Mouse (Mus musculus): Measurements from ENCODE around the gene Cacng5. TPM values are rescaled to one million over a fixed set of nuclear protein-coding genes. Genes with fewer than 3 reads are reported as not detected.
A peak's percentile ranks its signal among the peaks of the same experiment; 100 is the strongest.

Cacng5 gene
- 0.63 and 0.76 TPM in 2 replicates for polyA plus RNA-seq (2015; fragmentation: Nextera tagmentation; extraction: Ambion mirVana)

- peak; percentile 55 for ATAC-seq
- peak within 1 kb of the TSS; percentile 23 for H3K4me3 ChIP-seq (replicated peaks)
- H3K27me3 ChIP-seq (replicated peaks), result peaks cover 17% of the 10 kb centered on the region
- H3K4me2 ChIP-seq (replicated peaks), result peak within 1 kb of the TSS; percentile 61
- H3K27ac ChIP-seq, result no peak within 1 kb of the TSS
- H3K36me3 ChIP-seq, result no peaks in the 10 kb centered on the region
- no peaks in the 10 kb centered on the region for H3K9me3 ChIP-seq
- H3K4me1 ChIP-seq (replicated peaks), result peaks cover 6% of the 10 kb centered on the region; the same call in 1 of the 2 replicates
- WGBS, result 6% methylated on average over 36 of the region's 36 CpGs
- H3K9ac ChIP-seq, result no peak within 1 kb of the TSS
Observed at GRCm38 (mm10) chr11:107914634-107915226, at the start of gene Cacng5. Gene Cacng5, minus strand, starts transcription at chr11:107915055.

- ATAC-seq, result no peak
- H3K36me3 ChIP-seq, result peaks cover 20% of the 10 kb centered on the region
- H3K27me3 ChIP-seq (replicated peaks), result no peaks in the 10 kb centered on the region
- H3K4me2 ChIP-seq (replicated peaks), result no peak overlapping the region
- no peak overlapping the region for H3K9ac ChIP-seq
- H3K27ac ChIP-seq, result no peak overlapping the region
- WGBS, result 82% methylated on average over 13 of the region's 13 CpGs
- H3K4me3 ChIP-seq (replicated peaks), result no peak overlapping the region
- no peaks in the 10 kb centered on the region for H3K4me1 ChIP-seq (replicated peaks)
- H3K9me3 ChIP-seq, result no peaks in the 10 kb centered on the region
Observed at GRCm38 (mm10) chr11:107957566-107958350, 42.9 kb upstream of the Cacng5 start.

GRCm38 (mm10) chr11:107955191-107956062, 40.6 kb upstream of the Cacng5 start:
- Histone ChIP-seq H3K4me3 (replicated peaks) (no peak overlapping the region), H3K4me1 (replicated peaks) (no peaks in the 10 kb centered on the region), H3K9me3 (no peaks in the 10 kb centered on the region), H3K27ac (no peak overlapping the region), H3K36me3 (peaks cover 18% of the 10 kb centered on the region), H3K4me2 (replicated peaks) (no peak overlapping the region), H3K27me3 (replicated peaks) (no peaks in the 10 kb centered on the region), H3K9ac (no peak overlapping the region)
- no peak for ATAC-seq
- 71% methylated on average over 10 of the region's 10 CpGs for WGBS

- 84% methylated on average over 11 of the region's 11 CpGs for WGBS
- Histone ChIP-seq H3K9me3 (no peaks in the 10 kb centered on the region), H3K4me2 (replicated peaks) (no peak overlapping the region), H3K9ac (no peak overlapping the region), H3K4me1 (replicated peaks) (no peaks in the 10 kb centered on the region), H3K27me3 (replicated peaks) (no peaks in the 10 kb centered on the region), H3K4me3 (replicated peaks) (no peak overlapping the region), H3K27ac (no peak overlapping the region), H3K36me3 (peaks cover 8% of the 10 kb centered on the region)
- no peak for ATAC-seq
Observed at GRCm38 (mm10) chr11:107951431-107951830, 36.6 kb upstream of the Cacng5 start.

- H3K9ac ChIP-seq, result no peak overlapping the region
- no peaks in the 10 kb centered on the region for H3K27me3 ChIP-seq (replicated peaks)
- H3K4me1 ChIP-seq (replicated peaks), result no peaks in the 10 kb centered on the region
- 87% methylated on average over 4 of the region's 4 CpGs for WGBS
- H3K36me3 ChIP-seq, result peaks cover 8% of the 10 kb centered on the region
- H3K27ac ChIP-seq, result no peak overlapping the region
- H3K4me3 ChIP-seq (replicated peaks), result no peak overlapping the region
- no peak for ATAC-seq
- no peaks in the 10 kb centered on the region for H3K9me3 ChIP-seq
- H3K4me2 ChIP-seq (replicated peaks), result no peak overlapping the region
Observed at GRCm38 (mm10) chr11:107950658-107951057, 35.8 kb upstream of the Cacng5 start.

GRCm38 (mm10) chr11:107950211-107950610, 35.4 kb upstream of the Cacng5 start:
- Histone ChIP-seq H3K36me3 (peaks cover 9% of the 10 kb centered on the region), H3K9me3 (no peaks in the 10 kb centered on the region)
- 77% methylated on average over 9 of the region's 9 CpGs for WGBS

GRCm38 (mm10) chr11:107947951-107948350, 33.1 kb upstream of the Cacng5 start:
- Histone ChIP-seq H3K9me3 (no peaks in the 10 kb centered on the region), H3K36me3 (peaks cover 16% of the 10 kb centered on the region), H3K27ac (no peak overlapping the region), H3K27me3 (replicated peaks) (no peaks in the 10 kb centered on the region), H3K4me1 (replicated peaks) (no peaks in the 10 kb centered on the region), H3K9ac (no peak overlapping the region), H3K4me3 (replicated peaks) (no peak overlapping the region), H3K4me2 (replicated peaks) (no peak overlapping the region)
- ATAC-seq, result no peak
- WGBS, result 95% methylated on average over 1 of the region's 1 CpGs

More at GRCm38 (mm10) chr11:107950211-107950610, 35.4 kb upstream of the Cacng5 start:
- no peak overlapping the region for H3K27ac ChIP-seq
- ATAC-seq, result no peak
- H3K9ac ChIP-seq, result no peak overlapping the region
- no peaks in the 10 kb centered on the region for H3K27me3 ChIP-seq (replicated peaks)
- no peaks in the 10 kb centered on the region for H3K4me1 ChIP-seq (replicated peaks)
- H3K4me2 ChIP-seq (replicated peaks), result no peak overlapping the region
- H3K4me3 ChIP-seq (replicated peaks), result no peak overlapping the region

- Histone ChIP-seq H3K4me2 (replicated peaks) (no peak overlapping the region), H3K27me3 (replicated peaks) (no peaks in the 10 kb centered on the region), H3K36me3 (peaks cover 16% of the 10 kb centered on the region), H3K4me3 (replicated peaks) (no peak overlapping the region), H3K4me1 (replicated peaks) (no peaks in the 10 kb centered on the region), H3K27ac (no peak overlapping the region), H3K9me3 (no peaks in the 10 kb centered on the region), H3K9ac (no peak overlapping the region)
- WGBS, result 67% methylated on average over 5 of the region's 5 CpGs
- ATAC-seq, result no peak
Observed at GRCm38 (mm10) chr11:107946823-107947222, 32.0 kb upstream of the Cacng5 start.

- peaks cover 12% of the 10 kb centered on the region for H3K36me3 ChIP-seq
- no peaks in the 10 kb centered on the region for H3K9me3 ChIP-seq
- ATAC-seq, result no peak
- 94% methylated on average over 2 of the region's 2 CpGs for WGBS
- no peak overlapping the region for H3K27ac ChIP-seq
- H3K4me2 ChIP-seq (replicated peaks), result no peak overlapping the region
- H3K4me3 ChIP-seq (replicated peaks), result no peak overlapping the region
- no peak overlapping the region for H3K9ac ChIP-seq
- no peaks in the 10 kb centered on the region for H3K4me1 ChIP-seq (replicated peaks)
- H3K27me3 ChIP-seq (replicated peaks), result no peaks in the 10 kb centered on the region
Observed at GRCm38 (mm10) chr11:107936929-107937328, 22.1 kb upstream of the Cacng5 start.

GRCm38 (mm10) chr11:107931721-107932120, 16.9 kb upstream of the Cacng5 start:
- Histone ChIP-seq H3K36me3 (no peaks in the 10 kb centered on the region), H3K4me2 (replicated peaks) (no peak overlapping the region), H3K27ac (no peak overlapping the region), H3K4me3 (replicated peaks) (no peak overlapping the region), H3K9ac (no peak overlapping the region), H3K9me3 (no peaks in the 10 kb centered on the region), H3K4me1 (replicated peaks) (no peaks in the 10 kb centered on the region), H3K27me3 (replicated peaks) (no peaks in the 10 kb centered on the region)
- WGBS, result 45% methylated on average over 7 of the region's 7 CpGs
- ATAC-seq, result no peak

- Histone ChIP-seq H3K4me3 (replicated peaks) (no peak overlapping the region), H3K9ac (no peak overlapping the region), H3K9me3 (no peaks in the 10 kb centered on the region), H3K4me1 (replicated peaks) (no peaks in the 10 kb centered on the region), H3K4me2 (replicated peaks) (no peak overlapping the region), H3K36me3 (no peaks in the 10 kb centered on the region), H3K27ac (no peak overlapping the region), H3K27me3 (replicated peaks) (no peaks in the 10 kb centered on the region)
- no peak for ATAC-seq
- WGBS, result 85% methylated on average over 11 of the region's 11 CpGs
Observed at GRCm38 (mm10) chr11:107931288-107931687, 16.4 kb upstream of the Cacng5 start.

- no peak overlapping the region for H3K27ac ChIP-seq
- H3K9me3 ChIP-seq, result no peaks in the 10 kb centered on the region
- no peak overlapping the region for H3K4me2 ChIP-seq (replicated peaks)
- H3K9ac ChIP-seq, result no peak overlapping the region
- ATAC-seq, result no peak
- H3K4me1 ChIP-seq (replicated peaks), result no peaks in the 10 kb centered on the region
- H3K4me3 ChIP-seq (replicated peaks), result no peak overlapping the region
- WGBS, result 48% methylated on average over 3 of the region's 3 CpGs
- H3K36me3 ChIP-seq, result no peaks in the 10 kb centered on the region
- no peaks in the 10 kb centered on the region for H3K27me3 ChIP-seq (replicated peaks)
Observed at GRCm38 (mm10) chr11:107929712-107930111, 14.9 kb upstream of the Cacng5 start.
